Mouse (Mus musculus) forebrain, embryonic 14.5 days (tissue): ENCODE results near the gene Skint3. TPM values are rescaled to one million over a fixed set of nuclear protein-coding genes. Genes with fewer than 3 reads are reported as not detected.

ENCODE experiments used
- polyA plus RNA-seq: library from polyadenylated mRNA; unstranded; fragments of >200 nt; fragmentation: Nextera tagmentation; extraction: Ambion mirVana; gene quantifications from 2 replicates; pipeline ENCODE4 v1.2.1, GENCODE M21; 2014

Skint3 gene
- polyA plus RNA-seq, 1 experiment from 2014 or later: not detected

Other genes starting within 250 kb of the Skint3 start
- not detected in 2 replicates for gene Skint1, start 226.0 kb upstream of the Skint3 start, polyA plus RNA-seq
- not detected in 2 replicates for gene Skint4, start 160.2 kb upstream of the Skint3 start, polyA plus RNA-seq
- not detected in 2 replicates for gene Skint9, start 201.7 kb downstream of the Skint3 start, polyA plus RNA-seq